ENCODE assay signal across 8 mouse cellular contexts in genomic region chr5:120134000-120134399, GRCm38 (mm10). TPM values are rescaled to one million over a fixed set of nuclear protein-coding genes. Genes with fewer than 3 reads are reported as not detected.
A peak's percentile ranks its signal among the peaks of the same experiment; 100 is the strongest.
DNase-seq lines count a peak whose midpoint lies in the region; ATAC-seq and TF ChIP-seq lines count a peak whose summit lies in the region.

No protein-coding gene starts in this region.

- peak; percentile 25; the same call in 1 of the 2 replicates for ATAC-seq in forebrain, embryonic 13.5 days
- ATAC-seq in forebrain, embryonic 16.5 days: no peak
- no peak for ATAC-seq in embryonic facial prominence, embryonic 11.5 days (replicated peaks; ENCODE audit: insufficient number of reproducible peaks, low FRiP score, low TSS enrichment, low read depth)
- ATAC-seq in lung, postnatal 0 days: peak; percentile 37; the same call in 1 of the 2 replicates

- peaks cover 50% of the 10 kb centered on the region for H3K36me3 ChIP-seq in forebrain, embryonic 13.5 days (ENCODE audit: poor library complexity, severe bottlenecking)
- H3K36me3 ChIP-seq in forebrain, embryonic 16.5 days (ENCODE audit: control insufficient read depth, insufficient read depth): peaks cover 6% of the 10 kb centered on the region; the same call in 1 of the 2 replicates
- no peaks in the 10 kb centered on the region for H3K36me3 ChIP-seq in embryonic facial prominence, embryonic 11.5 days (replicated peaks; ENCODE audit: control insufficient read depth, insufficient read depth, low read depth, low read length)
- H3K36me3 ChIP-seq in lung, postnatal 0 days (ENCODE audit: insufficient read depth, low read length): no peaks in the 10 kb centered on the region; the same call in 1 of the 2 replicates

- no peak overlapping the region for H3K4me2 ChIP-seq in forebrain, embryonic 13.5 days
- no peak overlapping the region for H3K4me2 ChIP-seq in forebrain, embryonic 16.5 days (ENCODE audit: low read length)
- no peak overlapping the region for H3K4me2 ChIP-seq in embryonic facial prominence, embryonic 11.5 days (ENCODE audit: low read depth, low read length)
- no peak overlapping the region for H3K4me2 ChIP-seq in lung, postnatal 0 days (replicated peaks; ENCODE audit: low read depth, low read length)

- 39% methylated on average over 6 of the region's 6 CpGs for WGBS in forebrain, embryonic 13.5 days
- 40% methylated on average over 6 of the region's 6 CpGs for WGBS in forebrain, embryonic 16.5 days
- WGBS in embryonic facial prominence, embryonic 11.5 days: 47% methylated on average over 6 of the region's 6 CpGs
- WGBS in lung, postnatal 0 days: 32% methylated on average over 6 of the region's 6 CpGs

- H3K27ac ChIP-seq in forebrain, embryonic 13.5 days: no peak overlapping the region
- H3K27ac ChIP-seq in forebrain, embryonic 16.5 days (ENCODE audit: low read length): no peak overlapping the region
- H3K27ac ChIP-seq in embryonic facial prominence, embryonic 11.5 days (replicated peaks; ENCODE audit: low read depth, low read length): no peak overlapping the region
- no peak overlapping the region for H3K27ac ChIP-seq in lung, postnatal 0 days (ENCODE audit: low read length)

- no peak overlapping the region for H3K9ac ChIP-seq in forebrain, embryonic 13.5 days
- no peak overlapping the region for H3K9ac ChIP-seq in forebrain, embryonic 16.5 days (replicated peaks; ENCODE audit: low read depth, low read length)
- H3K9ac ChIP-seq in embryonic facial prominence, embryonic 11.5 days (replicated peaks; ENCODE audit: low read length): no peak overlapping the region
- H3K9ac ChIP-seq in lung, postnatal 0 days (replicated peaks; ENCODE audit: low read depth): no peak overlapping the region

- peaks cover 7% of the 10 kb centered on the region; the same call in 1 of the 2 replicates for H3K4me1 ChIP-seq in forebrain, embryonic 13.5 days
- peaks cover 3% of the 10 kb centered on the region; the same call in 1 of the 2 replicates for H3K4me1 ChIP-seq in forebrain, embryonic 16.5 days (replicated peaks; ENCODE audit: control insufficient read depth, insufficient read depth, low read length)
- no peaks in the 10 kb centered on the region for H3K4me1 ChIP-seq in embryonic facial prominence, embryonic 11.5 days (ENCODE audit: control insufficient read depth, insufficient read depth, low read length)
- no peaks in the 10 kb centered on the region for H3K4me1 ChIP-seq in lung, postnatal 0 days (ENCODE audit: insufficient read depth, low read depth, low read length)

- peak; percentile 72 for DNase-seq in 3T3-L1 (ENCODE audit: low read depth, low spot score)
- DNase-seq in ZHBTc4 (ENCODE audit: low read depth, low spot score): peak; percentile 83
- DNase-seq in embryonic facial prominence, embryonic 11.5 days (ENCODE audit: low spot score): peak; percentile 64
- peak; percentile 31 to 61 for DNase-seq in layer of hippocampus, adult 18-20 months (ENCODE audit: low spot score in 2 of 2)
- peak; percentile 54 for DNase-seq in lung, postnatal 0 days (ENCODE audit: low spot score)
- DNase-seq in spleen, postnatal 10 days (ENCODE audit: low spot score in 2 of 2): peak; percentile 69 to 78

- H3K27me3 ChIP-seq in forebrain, embryonic 13.5 days: no peaks in the 10 kb centered on the region
- H3K27me3 ChIP-seq in forebrain, embryonic 16.5 days (replicated peaks; ENCODE audit: control insufficient read depth, insufficient read depth, low read length): no peaks in the 10 kb centered on the region
- no peaks in the 10 kb centered on the region for H3K27me3 ChIP-seq in embryonic facial prominence, embryonic 11.5 days (ENCODE audit: control insufficient read depth, insufficient read depth, low read length)
- no peaks in the 10 kb centered on the region for H3K27me3 ChIP-seq in lung, postnatal 0 days (replicated peaks; ENCODE audit: insufficient read depth, low read length)

- H3K4me3 ChIP-seq in forebrain, embryonic 13.5 days: no peak overlapping the region
- no peak overlapping the region for H3K4me3 ChIP-seq in forebrain, embryonic 16.5 days (replicated peaks; ENCODE audit: low read length)
- no peak overlapping the region for H3K4me3 ChIP-seq in embryonic facial prominence, embryonic 11.5 days (ENCODE audit: low read depth, low read length)
- H3K4me3 ChIP-seq in lung, postnatal 0 days (ENCODE audit: low read depth, low read length): no peak overlapping the region

- TF ChIP-seq EP300 in lung, postnatal 0 days (IDR thresholded peaks at IDR 0.05): no peak

- H3K9me3 ChIP-seq in forebrain, embryonic 13.5 days (replicated peaks): no peaks in the 10 kb centered on the region
- no peaks in the 10 kb centered on the region for H3K9me3 ChIP-seq in forebrain, embryonic 16.5 days (ENCODE audit: control insufficient read depth, low read length)
- H3K9me3 ChIP-seq in embryonic facial prominence, embryonic 11.5 days (replicated peaks; ENCODE audit: control insufficient read depth, low read length): no peaks in the 10 kb centered on the region
- no peaks in the 10 kb centered on the region for H3K9me3 ChIP-seq in lung, postnatal 0 days (ENCODE audit: low read length)

- peak; percentile 91 for TF ChIP-seq CTCF in lung, postnatal 0 days (IDR thresholded peaks at IDR 0.05)

RNA-seq across cellular contexts. Expression of gene Rbm19, which starts 17.7 kb away (rescaled TPM):
- polyA plus RNA-seq in forebrain, embryonic 13.5 days (2015; fragmentation: Nextera tagmentation; extraction: Ambion mirVana): 17.8 and 20.2 TPM in 2 replicates
- polyA plus RNA-seq in forebrain, embryonic 16.5 days (2015; fragmentation: Nextera tagmentation; extraction: Ambion mirVana): 16.4 and 16.9 TPM in 2 replicates
- 22.9 and 27.0 TPM in 2 replicates for polyA plus RNA-seq in embryonic facial prominence, embryonic 11.5 days (2014; fragmentation: Nextera tagmentation; extraction: Ambion mirVana)
- total RNA-seq in layer of hippocampus, adult 18-20 months (2021): 10 to 100 TPM; 18.7 to 21.4 TPM
- polyA plus RNA-seq in lung, postnatal 0 days (2015; fragmentation: Nextera tagmentation; extraction: Ambion mirVana): 6.0 and 7.4 TPM in 2 replicates

Comparison
In these comparisons a context has a peak if more than half of its experiments do, and no peak if none do; other contexts are left out.
1. ATAC-seq: peak in forebrain, embryonic 13.5 days (single experiment) and lung, postnatal 0 days (single experiment); none in forebrain, embryonic 16.5 days (single experiment) and embryonic facial prominence, embryonic 11.5 days (single experiment).
2. Peak in every context shown above with its lines, with median percentiles within 50 percentile points of each other: DNase-seq.